Mouse (Mus musculus) ES-E14 (cell line): Measurements from ENCODE around the gene Hmcn2.

Source experiments
- HCFC1 ChIP-seq: IDR thresholded peaks from 2 replicates; pipeline ENCODE4 v1.6.1; 2012; ENCODE audit warnings: low read length, inconsistent platforms, borderline replicate concordance; ENCODE audit not compliant: insufficient read depth
- ZC3H11A ChIP-seq: IDR thresholded peaks from 2 replicates; pipeline ENCODE4 v1.6.1; 2012; ENCODE audit warnings: low read depth, mild to moderate bottlenecking, inconsistent platforms, low read length, borderline replicate concordance

DNA sequence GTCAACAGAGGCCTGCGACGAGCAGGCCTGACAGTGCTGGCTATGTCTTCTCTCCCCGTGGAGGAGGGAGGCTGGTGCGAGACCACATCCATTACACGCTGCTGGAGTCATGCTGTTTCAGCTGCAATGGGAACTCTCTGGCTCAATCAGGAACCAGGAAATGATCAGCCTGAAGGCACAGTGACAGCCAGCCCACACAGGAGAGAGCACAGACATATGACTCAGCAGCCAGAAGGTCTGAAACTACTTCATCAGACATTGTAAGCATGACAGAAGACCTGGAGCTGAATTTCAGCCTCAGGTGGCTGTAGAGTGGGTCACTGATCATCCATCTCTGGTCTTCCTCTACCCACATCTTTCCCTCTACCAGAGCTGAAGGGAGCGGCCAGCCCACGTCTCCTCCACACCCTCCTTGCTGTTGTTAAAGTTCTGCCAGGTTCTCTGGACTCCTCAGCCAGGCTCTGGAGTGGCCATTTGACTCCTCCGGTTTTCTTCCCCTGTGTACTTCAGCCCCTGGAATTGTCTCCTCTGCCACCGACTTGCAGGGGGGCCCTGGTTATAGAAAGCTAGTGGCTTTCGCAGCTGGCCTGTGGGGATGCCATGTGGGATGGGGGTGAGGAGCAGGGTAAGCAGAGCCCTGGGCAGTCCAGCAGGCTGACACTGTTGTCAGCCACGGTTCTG, 128.4 kb downstream of the Hmcn2 start:
- TF ChIP-seq HCFC1 (no peak), ZC3H11A (no peak)
